In genomic region chr14:58034567-58034966, GRCm38 (mm10) we compare ENCODE assay signal across 8 mouse cellular contexts. TPM values are rescaled to one million over a fixed set of nuclear protein-coding genes. Genes with fewer than 3 reads are reported as not detected.
DNase-seq lines count a peak whose midpoint lies in the region; ATAC-seq and TF ChIP-seq lines count a peak whose summit lies in the region.
"Had no signal": no experiment of that assay in that cellular context is flagged by ENCODE, and none has a peak within 500 bp of the region (broad histone marks: within the 10 kb centered on the region; RNA-seq: fewer than 3 reads in every experiment).

No protein-coding gene starts in this region.

- no peaks in the 10 kb centered on the region for H3K27me3 ChIP-seq in spleen, adult 2 months (ENCODE audit: control insufficient read depth, insufficient read depth, low read length)
- H3K27me3 ChIP-seq in hindbrain, embryonic 16.5 days (replicated peaks; ENCODE audit: control insufficient read depth, insufficient read depth, low read length), result no peaks in the 10 kb centered on the region; the same call in 1 of the 2 replicates
- H3K27me3 ChIP-seq: neural tube, embryonic 12.5 days had no signal

- H3K4me3 ChIP-seq in spleen, adult 2 months (ENCODE audit: extremely low read depth, insufficient read depth, insufficient read length), result no peak overlapping the region
- no peak overlapping the region for H3K4me3 ChIP-seq in hindbrain, embryonic 16.5 days (ENCODE audit: low read length)
- H3K4me3 ChIP-seq: neural tube, embryonic 12.5 days had no signal

- H3K27ac ChIP-seq in spleen, adult 2 months (ENCODE audit: insufficient read depth, low read length), result no peak overlapping the region
- H3K27ac ChIP-seq in hindbrain, embryonic 16.5 days (ENCODE audit: low read depth, low read length), result no peak overlapping the region
- H3K27ac ChIP-seq: neural tube, embryonic 12.5 days had no signal

- 12% methylated on average over 8 of the region's 8 CpGs for WGBS in spleen, adult 2 months
- 12% methylated on average over 8 of the region's 8 CpGs for WGBS in hindbrain, embryonic 16.5 days

- H3K9ac ChIP-seq in hindbrain, embryonic 16.5 days (ENCODE audit: low read depth, low read length), result no peak overlapping the region
- H3K9ac ChIP-seq: neural tube, embryonic 12.5 days had no signal

- TF ChIP-seq POLR2A in spleen, adult 2 months (IDR thresholded peaks at IDR 0.05; ENCODE audit: low read depth, low read length), result no peak

- no peaks in the 10 kb centered on the region for H3K36me3 ChIP-seq in spleen, adult 2 months (ENCODE audit: control insufficient read depth, insufficient read depth, low read length)
- H3K36me3 ChIP-seq in hindbrain, embryonic 16.5 days (ENCODE audit: control insufficient read depth, insufficient read depth, low read length), result no peaks in the 10 kb centered on the region
- H3K36me3 ChIP-seq: neural tube, embryonic 12.5 days had no signal

- 0 out of 2 replicates have a peak overlapping the region, but pooled peaks have one; percentile 39 for H3K4me2 ChIP-seq in hindbrain, embryonic 16.5 days (ENCODE audit: low read length)
- H3K4me2 ChIP-seq: neural tube, embryonic 12.5 days had no signal

- H3K4me1 ChIP-seq in spleen, adult 2 months (ENCODE audit: control insufficient read depth, insufficient read depth, insufficient read length), result no peaks in the 10 kb centered on the region
- no peaks in the 10 kb centered on the region for H3K4me1 ChIP-seq in hindbrain, embryonic 16.5 days (ENCODE audit: control insufficient read depth, insufficient read depth, low read depth, low read length)
- H3K4me1 ChIP-seq: neural tube, embryonic 12.5 days had no signal

- DNase-seq in spleen, adult 2 months (ENCODE audit: low read depth in 1 of 2, low spot score in 2 of 2), result peak in 1 of 2 experiments; percentile 13
- no peak for DNase-seq in spleen, adult 12 weeks (ENCODE audit: low spot score)
- peak; percentile 26 for DNase-seq in adrenal gland, adult 8-10 months
- peak; percentile 66 for DNase-seq in embryo, embryonic 11 days
- peak; percentile 71 to 81 for DNase-seq in left cerebral cortex, postnatal 25 days (ENCODE audit: low spot score in 2 of 2)
- peak; percentile 18 for DNase-seq in ovary, postnatal 36 days (ENCODE audit: low spot score)

- TF ChIP-seq CTCF in spleen, adult 2 months (IDR thresholded peaks at IDR 0.05; ENCODE audit: extremely low read depth, insufficient read depth, insufficient read length, insufficient replicate concordance), result peak; percentile 4; the same call in 1 of the 2 replicates

- no peaks in the 10 kb centered on the region for H3K9me3 ChIP-seq in hindbrain, embryonic 16.5 days (ENCODE audit: control insufficient read depth, low read length)
- H3K9me3 ChIP-seq: neural tube, embryonic 12.5 days had no signal

- intact Hi-C loops in left cerebral cortex, postnatal 25 days (cut with DNase I), result loop anchor here (2.0 to 10.0 kb wide), 5 partner anchors 36 to 1078 kb away; partner anchors contain the start of gene Fgf9

- ATAC-seq in hindbrain, embryonic 16.5 days, result peak; percentile 56; the same call in 1 of the 2 replicates

RNA-seq across cellular contexts. Expression of gene Micu2, which starts 35.5 kb away (rescaled TPM):
- polyA plus RNA-seq in spleen, adult 2 months (2012; rRNA removed), result 10.7 and 19.9 TPM in 2 replicates
- 10 to 100 TPM; 67.9 to 83.7 (median 74.7) TPM for total RNA-seq in adrenal gland, adult 8-10 months (2022)
- polyA plus RNA-seq in hindbrain, embryonic 16.5 days (2015; fragmentation: Nextera tagmentation; extraction: Ambion mirVana), result 70.4 and 78.7 TPM in 2 replicates
- total RNA-seq in left cerebral cortex, postnatal 25 days (2021), result 10 to 100 TPM; 22.3 to 29.0 TPM

RNA-seq across cellular contexts. Expression of gene Fgf9, which starts 35.8 kb away (rescaled TPM):
- polyA plus RNA-seq in spleen, adult 2 months (2012; rRNA removed), result not detected in 2 replicates
- 10 to 100 TPM; 16.5 to 33.2 (median 28.2) TPM for total RNA-seq in adrenal gland, adult 8-10 months (2022)
- polyA plus RNA-seq in hindbrain, embryonic 16.5 days (2015; fragmentation: Nextera tagmentation; extraction: Ambion mirVana), result 25.8 and 31.8 TPM in 2 replicates
- total RNA-seq in left cerebral cortex, postnatal 25 days (2021), result 10 to 100 TPM; 25.8 to 26.1 TPM
